Mouse (Mus musculus): ENCODE results near the gene Gm1123. TPM values are rescaled to one million over a fixed set of nuclear protein-coding genes. Genes with fewer than 3 reads are reported as not detected.

The Gm1123 gene
- polyA plus RNA-seq, 1 experiment from 2014 or later, result not detected

DNA sequence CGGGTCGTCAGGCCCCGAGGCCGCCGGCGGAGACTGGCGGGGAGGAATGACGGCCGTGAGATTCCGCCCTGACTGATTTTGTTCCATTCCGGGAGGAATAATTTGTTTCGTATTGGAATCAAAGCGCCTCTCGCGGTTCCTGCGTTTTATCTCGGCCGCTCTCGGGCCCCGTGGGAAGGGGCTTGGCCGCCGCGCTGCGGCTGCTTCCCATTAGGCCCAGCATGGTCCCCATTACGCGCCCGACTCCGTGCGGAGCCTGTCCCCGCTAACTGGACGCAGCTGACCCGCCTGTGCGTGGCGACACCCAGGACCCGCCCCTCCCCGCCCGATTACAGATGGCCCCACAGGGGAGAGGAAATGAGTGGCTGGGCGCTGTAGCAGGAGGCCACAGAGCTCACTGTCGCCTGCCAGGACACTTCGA, 62.4 kb downstream of the Gm1123 start:
- Histone ChIP-seq H3K4me3 (ENCODE audit: low read depth, low read length) (peak overlapping the region; percentile 17), H3K9me3 (replicated peaks; ENCODE audit: control insufficient read depth, low read length) (peaks cover 6% of the 10 kb centered on the region; the same call in 1 of the 2 replicates), H3K27ac (ENCODE audit: low read depth, low read length) (no peak overlapping the region; the same call in 1 of the 2 replicates), H3K36me3 (ENCODE audit: control insufficient read depth, insufficient read depth, low read length) (no peaks in the 10 kb centered on the region), H3K27me3 (replicated peaks; ENCODE audit: control insufficient read depth, insufficient read depth, low read length) (peaks cover 70% of the 10 kb centered on the region), H3K4me2 (ENCODE audit: low read length) (peak overlapping the region; percentile 38), H3K4me1 (ENCODE audit: control insufficient read depth, insufficient read depth, low read length) (no peaks in the 10 kb centered on the region; the same call in 1 of the 2 replicates), H3K9ac (ENCODE audit: low read length) (peak overlapping the region; percentile 6; the same call in 1 of the 2 replicates)
- ATAC-seq (0 out of 2 replicates have a peak, but pooled peaks have one; percentile 40), DNase-seq (ENCODE audit: low spot score) (no peak)
- WGBS, result under 1% methylated on average over 40 of the region's 40 CpGs

DNA sequence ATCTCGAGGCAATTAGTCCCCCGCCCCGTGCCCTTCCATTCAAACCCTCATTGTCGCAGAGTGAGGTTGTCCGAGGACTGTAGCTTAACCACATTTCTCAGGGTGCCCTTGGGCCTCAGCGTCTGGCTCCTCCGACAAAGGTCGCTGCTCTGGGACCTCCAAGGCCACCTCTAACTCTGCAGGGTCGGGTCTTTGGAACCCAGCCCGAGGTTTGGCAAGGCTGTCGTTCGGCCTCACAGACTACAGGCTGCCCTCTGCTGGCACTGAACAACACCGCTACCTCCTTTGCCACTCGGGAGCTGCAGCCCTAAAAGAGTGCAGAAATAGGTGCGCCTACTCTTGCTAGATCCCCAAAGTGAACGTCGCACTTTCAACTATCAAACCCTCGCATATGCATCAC, 70.4 kb downstream of the Gm1123 start:
- Histone ChIP-seq H3K4me1 (ENCODE audit: control insufficient read depth, insufficient read depth, low read length) (no peaks in the 10 kb centered on the region), H3K36me3 (ENCODE audit: control insufficient read depth, insufficient read depth, low read length) (no peaks in the 10 kb centered on the region), H3K4me3 (ENCODE audit: low read depth, low read length) (no peak overlapping the region), H3K9ac (ENCODE audit: low read length) (no peak overlapping the region), H3K27ac (ENCODE audit: low read depth, low read length) (no peak overlapping the region), H3K4me2 (ENCODE audit: low read length) (no peak overlapping the region), H3K27me3 (replicated peaks; ENCODE audit: control insufficient read depth, insufficient read depth, low read length) (peaks cover 76% of the 10 kb centered on the region), H3K9me3 (replicated peaks; ENCODE audit: control insufficient read depth, low read length) (no peaks in the 10 kb centered on the region)
- DNase-seq (ENCODE audit: low spot score), result peak; percentile 75
- peak; percentile 44; the same call in 1 of the 2 replicates for ATAC-seq
- 1% methylated on average over 18 of the region's 18 CpGs for WGBS

DNA sequence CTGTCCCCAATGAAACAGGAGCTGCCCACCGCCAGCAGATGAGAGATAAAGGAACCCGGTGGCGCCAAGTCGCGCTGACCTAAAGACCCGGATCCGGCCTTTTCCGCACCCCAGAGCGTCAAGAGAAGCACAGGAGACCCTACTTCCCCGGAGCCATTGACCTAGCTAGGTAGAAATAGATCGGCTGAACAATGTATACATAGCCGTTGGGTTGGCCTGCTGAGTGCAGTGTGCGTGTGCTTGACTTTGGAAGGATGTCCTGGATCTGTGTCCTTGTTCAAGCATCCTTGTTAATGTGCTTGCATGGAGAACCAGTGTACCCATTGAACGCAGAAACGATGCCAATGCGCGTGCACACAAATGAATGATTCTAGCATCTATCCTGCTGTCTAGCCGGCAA, 71.9 kb downstream of the Gm1123 start:
- H3K4me1 ChIP-seq (ENCODE audit: control insufficient read depth, insufficient read depth, low read length), result no peaks in the 10 kb centered on the region
- DNase-seq (ENCODE audit: low spot score) (no peak), ATAC-seq (no peak)
- H3K27ac ChIP-seq (ENCODE audit: low read depth, low read length), result no peak overlapping the region
- H3K4me2 ChIP-seq (ENCODE audit: low read length), result no peak overlapping the region
- H3K9ac ChIP-seq (ENCODE audit: low read length), result no peak overlapping the region
- peaks cover 81% of the 10 kb centered on the region for H3K27me3 ChIP-seq (replicated peaks; ENCODE audit: control insufficient read depth, insufficient read depth, low read length)
- no peaks in the 10 kb centered on the region for H3K9me3 ChIP-seq (replicated peaks; ENCODE audit: control insufficient read depth, low read length)
- no peak overlapping the region for H3K4me3 ChIP-seq (ENCODE audit: low read depth, low read length)
- WGBS, result 3% methylated on average over 18 of the region's 18 CpGs
- no peaks in the 10 kb centered on the region for H3K36me3 ChIP-seq (ENCODE audit: control insufficient read depth, insufficient read depth, low read length)

DNA sequence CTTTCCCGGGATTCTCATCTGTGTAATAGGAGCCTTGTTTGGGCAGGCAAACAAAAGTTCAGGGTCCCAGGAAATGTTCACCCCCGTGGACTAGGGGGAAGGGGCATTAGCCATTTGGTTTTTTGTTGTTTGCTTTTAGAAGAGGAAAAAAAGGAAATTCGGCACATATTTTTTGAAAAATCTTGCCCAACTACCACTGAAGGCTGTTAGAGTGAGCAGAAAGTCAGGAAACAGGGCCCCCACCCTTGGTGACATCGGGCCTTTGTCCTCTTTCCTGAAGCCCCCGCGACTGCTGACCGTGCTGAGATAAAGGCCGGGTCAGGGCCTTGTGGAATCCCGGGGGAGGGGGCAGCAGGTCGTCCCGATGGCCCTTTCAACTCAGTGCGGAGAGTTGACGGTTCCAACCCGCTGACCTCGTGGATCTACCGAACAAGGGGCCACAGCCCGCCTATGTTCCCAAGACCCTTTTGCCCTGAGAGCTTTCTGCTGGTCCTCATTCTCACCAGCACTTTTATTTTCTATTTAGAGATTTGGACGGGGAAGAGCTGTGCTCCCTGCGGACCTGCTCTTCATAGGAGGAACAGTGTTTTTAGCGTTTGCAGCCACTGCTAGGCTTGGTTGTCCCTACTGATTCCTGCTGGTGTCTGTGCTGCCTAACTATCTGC, 72.9 kb downstream of the Gm1123 start:
- ATAC-seq (no peak), DNase-seq (ENCODE audit: low spot score) (no peak)
- Histone ChIP-seq H3K4me3 (ENCODE audit: low read depth, low read length) (no peak overlapping the region), H3K36me3 (ENCODE audit: control insufficient read depth, insufficient read depth, low read length) (no peaks in the 10 kb centered on the region), H3K9ac (ENCODE audit: low read length) (no peak overlapping the region), H3K4me2 (ENCODE audit: low read length) (no peak overlapping the region), H3K9me3 (replicated peaks; ENCODE audit: control insufficient read depth, low read length) (no peaks in the 10 kb centered on the region), H3K27me3 (replicated peaks; ENCODE audit: control insufficient read depth, insufficient read depth, low read length) (peaks cover 88% of the 10 kb centered on the region), H3K4me1 (ENCODE audit: control insufficient read depth, insufficient read depth, low read length) (no peaks in the 10 kb centered on the region), H3K27ac (ENCODE audit: low read depth, low read length) (no peak overlapping the region)
- under 1% methylated on average over 20 of the region's 20 CpGs for WGBS

DNA sequence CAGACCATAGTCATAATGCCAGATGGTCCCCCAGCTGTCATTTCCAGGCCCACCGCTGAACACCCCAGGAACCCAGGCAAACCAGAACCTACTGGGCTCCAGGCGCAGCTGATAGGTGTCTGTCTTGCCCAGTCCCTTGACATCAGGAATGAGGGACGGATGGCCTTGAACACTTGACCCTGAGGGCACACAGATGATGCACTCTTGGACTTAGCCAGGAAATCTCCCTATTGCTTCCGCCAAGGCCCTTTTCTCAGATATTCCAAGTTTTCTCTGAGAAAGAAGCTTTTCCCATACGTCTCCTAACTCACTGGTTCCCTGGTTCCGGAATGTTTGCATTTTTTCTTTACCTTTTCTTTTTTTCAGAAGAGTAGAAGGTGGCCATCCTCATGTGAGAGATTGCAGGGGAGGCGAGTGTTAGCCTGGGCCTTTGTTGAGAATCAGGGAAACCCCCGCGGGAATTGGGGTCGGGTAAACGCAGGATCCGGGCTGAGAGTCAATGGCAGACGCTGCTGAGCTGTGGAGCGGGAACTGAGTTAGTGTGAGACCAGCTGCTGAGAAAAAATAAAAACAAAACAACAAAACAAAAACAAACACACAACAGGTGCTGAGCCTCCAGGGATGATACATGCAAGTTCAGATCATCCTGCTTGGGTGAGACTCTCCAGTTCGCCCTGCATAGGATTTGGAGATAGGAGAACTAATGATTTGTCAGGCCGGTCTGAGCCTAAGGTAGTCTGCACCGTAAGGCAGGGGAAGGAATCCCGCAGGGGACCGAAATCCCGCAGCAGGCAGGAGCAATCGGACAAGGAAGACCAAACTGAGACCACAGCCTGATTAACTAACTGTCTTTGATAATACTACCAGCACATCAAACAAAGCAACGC, 73.7 kb downstream of the Gm1123 start:
- Histone ChIP-seq H3K27ac (ENCODE audit: low read depth, low read length) (no peak overlapping the region), H3K4me3 (ENCODE audit: low read depth, low read length) (no peak overlapping the region), H3K4me1 (ENCODE audit: control insufficient read depth, insufficient read depth, low read length) (peaks cover 3% of the 10 kb centered on the region), H3K9me3 (replicated peaks; ENCODE audit: control insufficient read depth, low read length) (no peaks in the 10 kb centered on the region), H3K27me3 (replicated peaks; ENCODE audit: control insufficient read depth, insufficient read depth, low read length) (peaks cover 88% of the 10 kb centered on the region), H3K9ac (ENCODE audit: low read length) (no peak overlapping the region), H3K4me2 (ENCODE audit: low read length) (no peak overlapping the region), H3K36me3 (ENCODE audit: control insufficient read depth, insufficient read depth, low read length) (no peaks in the 10 kb centered on the region)
- WGBS, result 2% methylated on average over 22 of the region's 22 CpGs
- DNase-seq (ENCODE audit: low spot score), result no peak
- no peak for ATAC-seq

DNA sequence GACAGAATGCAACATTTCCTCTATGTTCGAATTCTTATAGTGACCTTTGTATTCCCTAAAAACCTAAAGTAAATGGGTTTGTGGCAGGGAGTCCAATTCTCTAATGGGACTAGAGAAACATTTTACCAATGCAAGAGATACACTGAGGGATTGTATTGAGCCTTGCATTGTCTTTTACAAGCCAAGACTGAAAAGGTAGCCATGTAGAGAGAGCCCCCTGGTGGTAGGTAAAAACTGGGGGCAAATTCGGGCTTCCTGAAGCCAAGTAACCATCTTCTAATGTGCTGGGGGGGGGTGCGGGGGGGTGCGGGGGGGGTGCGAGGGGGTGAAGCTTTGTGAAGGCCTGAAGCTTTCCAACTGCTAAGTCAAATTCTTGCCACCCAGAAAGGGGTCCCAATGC, 75.2 kb downstream of the Gm1123 start:
- Histone ChIP-seq H3K4me1 (ENCODE audit: control insufficient read depth, insufficient read depth, low read length) (peaks cover 12% of the 10 kb centered on the region), H3K9me3 (replicated peaks; ENCODE audit: control insufficient read depth, low read length) (no peaks in the 10 kb centered on the region), H3K4me2 (ENCODE audit: low read length) (no peak overlapping the region), H3K4me3 (ENCODE audit: low read depth, low read length) (no peak overlapping the region), H3K27me3 (replicated peaks; ENCODE audit: control insufficient read depth, insufficient read depth, low read length) (peaks cover 92% of the 10 kb centered on the region), H3K9ac (ENCODE audit: low read length) (no peak overlapping the region), H3K36me3 (ENCODE audit: control insufficient read depth, insufficient read depth, low read length) (no peaks in the 10 kb centered on the region), H3K27ac (ENCODE audit: low read depth, low read length) (no peak overlapping the region)
- 18% methylated on average over 5 of the region's 5 CpGs for WGBS
- ATAC-seq (no peak), DNase-seq (ENCODE audit: low spot score) (no peak)

DNA sequence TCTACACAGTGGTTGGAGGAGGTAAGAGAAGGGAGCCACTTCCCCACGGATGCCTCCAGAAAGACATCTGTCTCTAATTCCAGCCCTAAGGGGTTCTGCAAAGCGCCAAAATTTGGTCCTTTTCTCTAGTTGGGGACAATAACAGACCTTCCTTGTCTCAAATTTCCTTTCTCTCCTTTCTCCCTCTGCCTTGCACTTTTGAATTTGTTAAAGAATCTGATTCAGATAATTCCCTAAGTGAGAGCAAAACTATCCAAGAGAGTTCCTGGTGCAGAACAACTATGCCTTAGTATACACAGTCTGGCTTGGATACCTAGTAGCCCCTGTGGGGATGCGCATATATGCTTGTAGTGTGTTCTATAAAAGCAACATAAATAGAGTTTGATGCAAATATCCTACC, 75.7 kb downstream of the Gm1123 start:
- Histone ChIP-seq H3K9me3 (replicated peaks; ENCODE audit: control insufficient read depth, low read length) (no peaks in the 10 kb centered on the region), H3K4me1 (ENCODE audit: control insufficient read depth, insufficient read depth, low read length) (peaks cover 17% of the 10 kb centered on the region), H3K36me3 (ENCODE audit: control insufficient read depth, insufficient read depth, low read length) (no peaks in the 10 kb centered on the region), H3K4me2 (ENCODE audit: low read length) (no peak overlapping the region), H3K27me3 (replicated peaks; ENCODE audit: control insufficient read depth, insufficient read depth, low read length) (peaks cover 92% of the 10 kb centered on the region), H3K9ac (ENCODE audit: low read length) (no peak overlapping the region), H3K4me3 (ENCODE audit: low read depth, low read length) (no peak overlapping the region), H3K27ac (ENCODE audit: low read depth, low read length) (no peak overlapping the region)
- DNase-seq (ENCODE audit: low spot score) (no peak), ATAC-seq (no peak)
- 28% methylated on average over 3 of the region's 3 CpGs for WGBS

DNA sequence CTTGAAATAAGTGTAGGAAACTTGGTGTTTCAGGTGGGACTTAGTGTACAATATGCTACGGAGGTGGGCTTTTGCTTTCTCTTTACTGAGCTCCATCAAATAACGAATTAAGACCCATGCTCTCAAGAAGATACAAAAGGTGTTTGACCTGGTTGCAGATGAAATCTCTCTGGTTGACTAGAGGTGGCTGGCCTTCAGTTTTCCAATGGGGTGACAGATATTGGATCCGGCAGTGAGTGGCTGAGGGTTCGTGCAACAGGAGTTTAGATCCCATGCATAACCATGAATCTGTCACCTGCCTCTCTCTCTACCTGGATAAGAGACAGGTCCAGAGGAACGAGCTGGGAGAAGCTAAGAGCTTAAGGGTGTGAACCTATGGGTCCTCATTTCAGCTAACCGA, 76.9 kb downstream of the Gm1123 start:
- WGBS, result 4% methylated on average over 6 of the region's 6 CpGs
- no peaks in the 10 kb centered on the region for H3K9me3 ChIP-seq (replicated peaks; ENCODE audit: control insufficient read depth, low read length)
- no peak overlapping the region for H3K4me3 ChIP-seq (ENCODE audit: low read depth, low read length)
- ATAC-seq (no peak), DNase-seq (ENCODE audit: low spot score) (no peak)
- peaks cover 19% of the 10 kb centered on the region for H3K4me1 ChIP-seq (ENCODE audit: control insufficient read depth, insufficient read depth, low read length)
- H3K36me3 ChIP-seq (ENCODE audit: control insufficient read depth, insufficient read depth, low read length), result no peaks in the 10 kb centered on the region
- H3K9ac ChIP-seq (ENCODE audit: low read length), result no peak overlapping the region
- H3K27me3 ChIP-seq (replicated peaks; ENCODE audit: control insufficient read depth, insufficient read depth, low read length), result peaks cover 92% of the 10 kb centered on the region
- H3K4me2 ChIP-seq (ENCODE audit: low read length), result no peak overlapping the region
- H3K27ac ChIP-seq (ENCODE audit: low read depth, low read length), result no peak overlapping the region
